Comparison of ENCODE assay signal across 10 mouse cellular contexts in genomic region chr10:14195778-14196650, GRCm38 (mm10).
DNase-seq lines count a peak whose midpoint lies in the region; ATAC-seq lines count a peak whose summit lies in the region.
"Had no signal": no experiment of that assay in that cellular context is flagged by ENCODE, and none has a peak within 500 bp of the region (broad histone marks: within the 10 kb centered on the region; RNA-seq: fewer than 3 reads in every experiment).

No protein-coding gene starts in this region.

- no peaks in the 10 kb centered on the region for H3K36me3 ChIP-seq in forebrain, embryonic 15.5 days
- H3K36me3 ChIP-seq in forebrain, embryonic 11.5 days (ENCODE audit: control insufficient read depth, insufficient read depth, low read length) = no peaks in the 10 kb centered on the region
- no peaks in the 10 kb centered on the region for H3K36me3 ChIP-seq in midbrain, embryonic 16.5 days (ENCODE audit: control insufficient read depth, insufficient read depth, low read length)
- H3K36me3 ChIP-seq in heart, embryonic 11.5 days (ENCODE audit: control insufficient read depth, insufficient read depth, low read length) = no peaks in the 10 kb centered on the region
- H3K36me3 ChIP-seq: lung, embryonic 15.5 days had no signal

- no peak overlapping the region for H3K9ac ChIP-seq in forebrain, embryonic 15.5 days (replicated peaks)
- no peak overlapping the region for H3K9ac ChIP-seq in forebrain, embryonic 11.5 days (ENCODE audit: low read length)
- 0 out of 2 replicates have a peak overlapping the region, but pooled peaks have one; percentile 38 for H3K9ac ChIP-seq in midbrain, embryonic 16.5 days (ENCODE audit: low read depth, low read length)
- H3K9ac ChIP-seq in heart, embryonic 11.5 days (ENCODE audit: low read depth, low read length) = no peak overlapping the region
- H3K9ac ChIP-seq: lung, embryonic 15.5 days had no signal

- no peaks in the 10 kb centered on the region for H3K27me3 ChIP-seq in forebrain, embryonic 15.5 days
- no peaks in the 10 kb centered on the region for H3K27me3 ChIP-seq in forebrain, embryonic 11.5 days (ENCODE audit: control insufficient read depth, insufficient read depth, low read length)
- no peaks in the 10 kb centered on the region for H3K27me3 ChIP-seq in midbrain, embryonic 16.5 days (ENCODE audit: control insufficient read depth, insufficient read depth, low read depth, low read length)
- H3K27me3 ChIP-seq in heart, embryonic 11.5 days (ENCODE audit: control insufficient read depth, insufficient read depth, low read length) = no peaks in the 10 kb centered on the region
- H3K27me3 ChIP-seq: lung, embryonic 15.5 days had no signal

- H3K27ac ChIP-seq in forebrain, embryonic 15.5 days (replicated peaks) = peak overlapping the region; percentile 76
- no peak overlapping the region for H3K27ac ChIP-seq in forebrain, embryonic 11.5 days (ENCODE audit: low read depth, low read length)
- H3K27ac ChIP-seq in midbrain, embryonic 16.5 days (ENCODE audit: low read length) = no peak overlapping the region
- H3K27ac ChIP-seq in heart, embryonic 11.5 days (ENCODE audit: low read depth, low read length) = no peak overlapping the region
- H3K27ac ChIP-seq: lung, embryonic 15.5 days had no signal

- no peak overlapping the region for H3K4me2 ChIP-seq in forebrain, embryonic 15.5 days (replicated peaks)
- no peak overlapping the region for H3K4me2 ChIP-seq in forebrain, embryonic 11.5 days (ENCODE audit: low read depth, low read length, severe bottlenecking)
- H3K4me2 ChIP-seq in midbrain, embryonic 16.5 days (ENCODE audit: low read length) = peak overlapping the region; percentile 28; the same call in 1 of the 2 replicates
- no peak overlapping the region for H3K4me2 ChIP-seq in heart, embryonic 11.5 days
- H3K4me2 ChIP-seq: lung, embryonic 15.5 days had no signal

- no peaks in the 10 kb centered on the region for H3K9me3 ChIP-seq in forebrain, embryonic 15.5 days
- H3K9me3 ChIP-seq in forebrain, embryonic 11.5 days (ENCODE audit: control insufficient read depth, low read length) = no peaks in the 10 kb centered on the region
- no peaks in the 10 kb centered on the region for H3K9me3 ChIP-seq in midbrain, embryonic 16.5 days (replicated peaks; ENCODE audit: control insufficient read depth, low read length, poor library complexity, severe bottlenecking)
- no peaks in the 10 kb centered on the region for H3K9me3 ChIP-seq in heart, embryonic 11.5 days (replicated peaks; ENCODE audit: control insufficient read depth, low read length)
- H3K9me3 ChIP-seq: lung, embryonic 15.5 days had no signal

- DNase-seq in forebrain, embryonic 11.5 days (ENCODE audit: low spot score) = no peak
- peak; percentile 63 to 72 for DNase-seq in frontal cortex, postnatal 10 days (ENCODE audit: low spot score in 2 of 2)
- peak; percentile 71 to 88 for DNase-seq in layer of hippocampus, adult 18-20 months (ENCODE audit: low spot score in 2 of 2)
- no peak for DNase-seq in cerebellum, adult 8-10 months
- no peak for DNase-seq in heart, adult 9 months (ENCODE audit: low spot score in 2 of 2)

- peak; percentile 88 for ATAC-seq in forebrain, embryonic 15.5 days (replicated peaks)
- no peak for ATAC-seq in forebrain, embryonic 11.5 days (replicated peaks; ENCODE audit: low FRiP score)
- ATAC-seq in midbrain, embryonic 16.5 days = peak; percentile 75
- ATAC-seq in heart, embryonic 11.5 days (replicated peaks; ENCODE audit: insufficient number of reproducible peaks, low FRiP score, low TSS enrichment) = no peak

- H3K4me3 ChIP-seq in forebrain, embryonic 15.5 days = no peak overlapping the region
- no peak overlapping the region for H3K4me3 ChIP-seq in forebrain, embryonic 11.5 days (ENCODE audit: low read depth, low read length)
- H3K4me3 ChIP-seq in midbrain, embryonic 16.5 days (ENCODE audit: low read depth, low read length) = no peak overlapping the region
- H3K4me3 ChIP-seq in heart, embryonic 11.5 days (ENCODE audit: low read depth, low read length) = no peak overlapping the region
- H3K4me3 ChIP-seq: erythroblast, embryonic 14.5 days; lung, embryonic 15.5 days had no signal

- peaks cover 19% of the 10 kb centered on the region for H3K4me1 ChIP-seq in forebrain, embryonic 15.5 days
- peaks cover 2% of the 10 kb centered on the region; the same call in 1 of the 2 replicates for H3K4me1 ChIP-seq in forebrain, embryonic 11.5 days (replicated peaks; ENCODE audit: control insufficient read depth, insufficient read depth, low read length)
- H3K4me1 ChIP-seq in midbrain, embryonic 16.5 days (ENCODE audit: control insufficient read depth, insufficient read depth, low read length) = peaks cover 5% of the 10 kb centered on the region
- H3K4me1 ChIP-seq in heart, embryonic 11.5 days (ENCODE audit: control insufficient read depth, insufficient read depth, low read length) = no peaks in the 10 kb centered on the region

- 59% methylated on average over 17 of the region's 17 CpGs for WGBS in forebrain, embryonic 15.5 days
- WGBS in forebrain, embryonic 11.5 days = 77% methylated on average over 17 of the region's 17 CpGs
- 47% methylated on average over 17 of the region's 17 CpGs for WGBS in midbrain, embryonic 16.5 days
- 80% methylated on average over 17 of the region's 17 CpGs for WGBS in heart, embryonic 11.5 days (ENCODE audit: insufficient replicate concordance)

Comparison
In these comparisons a context has a peak if more than half of its experiments do, and no peak if none do; other contexts are left out.
1. ATAC-seq: peak in forebrain, embryonic 15.5 days (single experiment) and midbrain, embryonic 16.5 days (single experiment); none in forebrain, embryonic 11.5 days (single experiment) and heart, embryonic 11.5 days (single experiment).
2. DNase-seq: peak in frontal cortex, postnatal 10 days (2 of 2) and layer of hippocampus, adult 18-20 months (2 of 2); none in forebrain, embryonic 11.5 days (single experiment), cerebellum, adult 8-10 months (single experiment) and heart, adult 9 months (0 of 2).